Mouse (Mus musculus): ENCODE results near the gene Fahd2a. TPM values are rescaled to one million over a fixed set of nuclear protein-coding genes. Genes with fewer than 3 reads are reported as not detected.

Fahd2a gene
- polyA plus RNA-seq, 2 experiments = 20.8 to 22.2 TPM

- Histone ChIP-seq H3K9me3 (ENCODE audit: control insufficient read depth, low read length) (no peaks in the 10 kb centered on the region), H3K9ac (ENCODE audit: low read depth, low read length, severe bottlenecking) (no peak overlapping the region), H3K4me3 (replicated peaks; ENCODE audit: low read length) (no peak overlapping the region), H3K4me2 (replicated peaks; ENCODE audit: low read depth, low read length, severe bottlenecking) (no peak overlapping the region), H3K4me1 (ENCODE audit: control insufficient read depth, insufficient read depth, low read length) (no peaks in the 10 kb centered on the region), H3K27me3 (ENCODE audit: control insufficient read depth, insufficient read depth, low read length) (no peaks in the 10 kb centered on the region), H3K27ac (replicated peaks; ENCODE audit: low read depth, low read length) (no peak overlapping the region), H3K36me3 (ENCODE audit: control insufficient read depth, insufficient read depth, low read length) (no peaks in the 10 kb centered on the region)
- DNase-seq (ENCODE audit: low spot score) = no peak
- TF ChIP-seq POLR2A (IDR thresholded peaks at IDR 0.05; ENCODE audit: borderline replicate concordance, extremely low read depth, insufficient read depth, insufficient read length) = no peak
- ATAC-seq (ENCODE audit: low FRiP score, low read depth) = no peak
- WGBS = 54% methylated on average over 4 of the region's 4 CpGs
These were observed 53.5 kb downstream of the Fahd2a start for GRCm38 (mm10) chr2:127390846-127391245.

GRCm38 (mm10) chr2:127390352-127390751, 54.0 kb downstream of the Fahd2a start:
- no peaks in the 10 kb centered on the region for H3K9me3 ChIP-seq (ENCODE audit: control insufficient read depth, low read length)
- no peak overlapping the region for H3K9ac ChIP-seq (ENCODE audit: low read depth, low read length, severe bottlenecking)
- no peaks in the 10 kb centered on the region for H3K36me3 ChIP-seq (ENCODE audit: control insufficient read depth, insufficient read depth, low read length)
- DNase-seq (ENCODE audit: low spot score) = no peak
- H3K4me3 ChIP-seq (replicated peaks; ENCODE audit: low read length) = no peak overlapping the region
- H3K27ac ChIP-seq (replicated peaks; ENCODE audit: low read depth, low read length) = no peak overlapping the region
- 67% methylated on average over 3 of the region's 3 CpGs for WGBS
- no peaks in the 10 kb centered on the region for H3K27me3 ChIP-seq (ENCODE audit: control insufficient read depth, insufficient read depth, low read length)
- ATAC-seq (ENCODE audit: low FRiP score, low read depth) = no peak
- no peaks in the 10 kb centered on the region for H3K4me1 ChIP-seq (ENCODE audit: control insufficient read depth, insufficient read depth, low read length)
- H3K4me2 ChIP-seq (replicated peaks; ENCODE audit: low read depth, low read length, severe bottlenecking) = no peak overlapping the region
- no peak for TF ChIP-seq POLR2A (IDR thresholded peaks at IDR 0.05; ENCODE audit: borderline replicate concordance, extremely low read depth, insufficient read depth, insufficient read length)

GRCm38 (mm10) chr2:127387521-127387920, 56.8 kb downstream of the Fahd2a start:
- ATAC-seq (ENCODE audit: low FRiP score, low read depth) = no peak
- no peak for DNase-seq (ENCODE audit: low spot score)
- WGBS = 63% methylated on average over 2 of the region's 2 CpGs
- no peak overlapping the region for H3K9ac ChIP-seq (ENCODE audit: low read depth, low read length, severe bottlenecking)
- H3K9me3 ChIP-seq (ENCODE audit: control insufficient read depth, low read length) = no peaks in the 10 kb centered on the region
- H3K4me1 ChIP-seq (ENCODE audit: control insufficient read depth, insufficient read depth, low read length) = no peaks in the 10 kb centered on the region
- H3K27me3 ChIP-seq (ENCODE audit: control insufficient read depth, insufficient read depth, low read length) = no peaks in the 10 kb centered on the region
- no peak overlapping the region for H3K27ac ChIP-seq (replicated peaks; ENCODE audit: low read depth, low read length)
- H3K4me3 ChIP-seq (replicated peaks; ENCODE audit: low read length) = no peak overlapping the region
- H3K36me3 ChIP-seq (ENCODE audit: control insufficient read depth, insufficient read depth, low read length) = no peaks in the 10 kb centered on the region
- no peak overlapping the region for H3K4me2 ChIP-seq (replicated peaks; ENCODE audit: low read depth, low read length, severe bottlenecking)
- no peak for TF ChIP-seq POLR2A (IDR thresholded peaks at IDR 0.05; ENCODE audit: borderline replicate concordance, extremely low read depth, insufficient read depth, insufficient read length)

Other genes starting within 250 kb of the Fahd2a start
- 1.1 and 2.4 TPM in 2 replicates for gene 1810024B03Rik, start 236.3 kb downstream of the Fahd2a start, polyA plus RNA-seq (2012; rRNA removed)
- gene 1810024B03Rik, start 236.3 kb downstream of the Fahd2a start, polyA plus RNA-seq (2014; fragmentation: Nextera tagmentation; extraction: Ambion mirVana) = 1.6 and 1.7 TPM in 2 replicates
- 75.0 and 75.7 TPM in 2 replicates for gene Snrnp200, start 236.2 kb downstream of the Fahd2a start, polyA plus RNA-seq (2012; rRNA removed)
- 69.4 and 75.4 TPM in 2 replicates for gene Snrnp200, start 236.2 kb downstream of the Fahd2a start, polyA plus RNA-seq (2014; fragmentation: Nextera tagmentation; extraction: Ambion mirVana)
- 62.0 and 64.8 TPM in 2 replicates for gene Ciao1, start 196.7 kb downstream of the Fahd2a start, polyA plus RNA-seq (2012; rRNA removed)
- gene Ciao1, start 196.7 kb downstream of the Fahd2a start, polyA plus RNA-seq (2014; fragmentation: Nextera tagmentation; extraction: Ambion mirVana) = 63.1 and 64.2 TPM in 2 replicates
- 36.2 and 51.2 TPM in 2 replicates for gene Tmem127, start 196.7 kb downstream of the Fahd2a start, polyA plus RNA-seq (2012; rRNA removed)
- gene Tmem127, start 196.7 kb downstream of the Fahd2a start, polyA plus RNA-seq (2014; fragmentation: Nextera tagmentation; extraction: Ambion mirVana) = 22.7 and 26.6 TPM in 2 replicates
- gene Stard7, start 174.3 kb downstream of the Fahd2a start, polyA plus RNA-seq (2012; rRNA removed) = 60.8 and 63.7 TPM in 2 replicates
- 79.0 and 80.8 TPM in 2 replicates for gene Stard7, start 174.3 kb downstream of the Fahd2a start, polyA plus RNA-seq (2014; fragmentation: Nextera tagmentation; extraction: Ambion mirVana)
- gene Dusp2, start 108.4 kb downstream of the Fahd2a start, polyA plus RNA-seq (2012; rRNA removed) = 5.7 and 7.8 TPM in 2 replicates
- 7.4 and 7.6 TPM in 2 replicates for gene Dusp2, start 108.4 kb downstream of the Fahd2a start, polyA plus RNA-seq (2014; fragmentation: Nextera tagmentation; extraction: Ambion mirVana)
- 0.04 and 0.08 TPM in 2 replicates for gene Astl, start 105.9 kb downstream of the Fahd2a start, polyA plus RNA-seq (2012; rRNA removed)
- 0.14 and 0.40 TPM in 2 replicates for gene Astl, start 105.9 kb downstream of the Fahd2a start, polyA plus RNA-seq (2014; fragmentation: Nextera tagmentation; extraction: Ambion mirVana)
- gene Adra2b, start 81.4 kb downstream of the Fahd2a start, polyA plus RNA-seq (2012; rRNA removed) = 0.21 and 0.33 TPM in 2 replicates
- gene Adra2b, start 81.4 kb downstream of the Fahd2a start, polyA plus RNA-seq (2014; fragmentation: Nextera tagmentation; extraction: Ambion mirVana) = 0.48 and 0.52 TPM in 2 replicates
- gene Gpat2, start 19.4 kb downstream of the Fahd2a start, polyA plus RNA-seq (2012; rRNA removed) = 0.31 and 0.37 TPM in 2 replicates
- gene Gpat2, start 19.4 kb downstream of the Fahd2a start, polyA plus RNA-seq (2014; fragmentation: Nextera tagmentation; extraction: Ambion mirVana) = 0.14 and 0.39 TPM in 2 replicates
- gene Kcnip3, start 77.5 kb upstream of the Fahd2a start, polyA plus RNA-seq (2012; rRNA removed) = 4.2 and 4.3 TPM in 2 replicates
- 2.3 and 3.2 TPM in 2 replicates for gene Kcnip3, start 77.5 kb upstream of the Fahd2a start, polyA plus RNA-seq (2014; fragmentation: Nextera tagmentation; extraction: Ambion mirVana)
- 10.3 and 10.6 TPM in 2 replicates for gene Prom2, start 96.9 kb upstream of the Fahd2a start, polyA plus RNA-seq (2012; rRNA removed)
- gene Prom2, start 96.9 kb upstream of the Fahd2a start, polyA plus RNA-seq (2014; fragmentation: Nextera tagmentation; extraction: Ambion mirVana) = 9.3 and 9.5 TPM in 2 replicates
- gene Zfp661, start 142.5 kb upstream of the Fahd2a start, polyA plus RNA-seq (2012; rRNA removed) = 6.2 and 7.3 TPM in 2 replicates
- gene Zfp661, start 142.5 kb upstream of the Fahd2a start, polyA plus RNA-seq (2014; fragmentation: Nextera tagmentation; extraction: Ambion mirVana) = 5.0 TPM in 2 replicates
- 92.0 and 102 TPM in 2 replicates for gene Mrps5, start 142.7 kb upstream of the Fahd2a start, polyA plus RNA-seq (2012; rRNA removed)
- gene Mrps5, start 142.7 kb upstream of the Fahd2a start, polyA plus RNA-seq (2014; fragmentation: Nextera tagmentation; extraction: Ambion mirVana) = 118 and 123 TPM in 2 replicates
- gene Mal, start 212.1 kb upstream of the Fahd2a start, polyA plus RNA-seq (2012; rRNA removed) = 1.1 and 2.5 TPM in 2 replicates
- 6.9 and 12.5 TPM in 2 replicates for gene Mal, start 212.1 kb upstream of the Fahd2a start, polyA plus RNA-seq (2014; fragmentation: Nextera tagmentation; extraction: Ambion mirVana)